Mouse (Mus musculus) intestine, embryonic 14.5 days (tissue): ENCODE measurements around the gene Tmem245. TPM values are rescaled to one million over a fixed set of nuclear protein-coding genes. Genes with fewer than 3 reads are reported as not detected.
"Not testable (repeated sequence)": the region's sequence is repeated elsewhere in the genome, so short reads cannot be mapped to it uniquely, and the experiment has no call there.

Experiments used
- ATAC-seq: fragments of 200-750 bp; cut with Nextera tagmentation; replicated peaks from 2 replicates; pipeline ENCODE4 v1.8.0; 2017; ENCODE audit warnings: low read depth, moderate number of reproducible peaks, moderate TSS enrichment, moderate library complexity; ENCODE audit not compliant: low FRiP score, low TSS enrichment
- DNase-seq: peaks from one replicate; pipeline ENCODE4 v3.0.0-alpha.2; 2018; ENCODE audit warnings: low spot score
- H3K27ac ChIP-seq: fragments of 300-500 bp; sonication (generic); 2 replicates; pipeline ENCODE4 v1.5.1; 2014; ENCODE audit warnings: low read depth, mild to moderate bottlenecking, control low read depth
- H3K27me3 ChIP-seq: fragments of 300-500 bp; sonication (generic); replicated peaks from 2 replicates; pipeline ENCODE4 v1.6.1; 2014; ENCODE audit warnings: low read length, control low read depth; ENCODE audit not compliant: control insufficient read depth, insufficient read depth
- H3K36me3 ChIP-seq: fragments of 300-500 bp; sonication (generic); 2 replicates; pipeline ENCODE4 v1.6.1; 2014; ENCODE audit warnings: low read length, control low read depth; ENCODE audit not compliant: control insufficient read depth, insufficient read depth
- H3K4me1 ChIP-seq: fragments of 300-500 bp; sonication (generic); replicated peaks from 2 replicates; pipeline ENCODE4 v1.6.1; 2014; ENCODE audit warnings: low read length, control low read depth, mixed read lengths; ENCODE audit not compliant: control insufficient read depth, insufficient read depth
- H3K4me2 ChIP-seq: fragments of 300-500 bp; sonication (generic); 2 replicates; pipeline ENCODE4 v1.6.1; 2014; ENCODE audit warnings: low read length
- H3K4me3 ChIP-seq: fragments of 300-500 bp; sonication (generic); 2 replicates; pipeline ENCODE4 v1.5.1; 2014; ENCODE audit warnings: low read depth, low read length, control low read depth, mixed read lengths
- H3K9ac ChIP-seq: fragments of 300-500 bp; sonication (generic); 2 replicates; pipeline ENCODE4 v1.6.1; 2014; ENCODE audit warnings: mild to moderate bottlenecking, low read length
- H3K9me3 ChIP-seq: fragments of 300-500 bp; sonication (generic); 2 replicates; pipeline ENCODE4 v1.6.1; 2016; ENCODE audit warnings: low read length, control low read depth; ENCODE audit not compliant: control insufficient read depth
- WGBS: fragments of 180-500 bp; shearing (Covaris S2); extraction: QIAGEN DNeasy Blood & Tissue Kit; methylation state at CpG from one replicate; pipeline ENCODE4 v1.1.7; 2014; 5-methylcytosine and 5-hydroxymethylcytosine counted together
- polyA plus RNA-seq: library from polyadenylated mRNA; unstranded; fragments of >200 nt; fragmentation: Nextera tagmentation; extraction: Ambion mirVana; gene quantifications from 2 replicates; pipeline ENCODE4 v1.2.1, GENCODE M21; 2014

The Tmem245 gene
- polyA plus RNA-seq, 1 experiment from 2014 or later: 11.1 TPM

GRCm38 (mm10) chr4:56897511-56897910 lies 49.7 kb downstream of the Tmem245 start:
- H3K27ac ChIP-seq: no peak overlapping the region
- no peak overlapping the region for H3K9ac ChIP-seq
- ATAC-seq (no peak), DNase-seq (no peak)
- no peaks in the 10 kb centered on the region for H3K9me3 ChIP-seq
- no peaks in the 10 kb centered on the region for H3K27me3 ChIP-seq
- no peaks in the 10 kb centered on the region for H3K4me1 ChIP-seq
- WGBS: 80% methylated on average over 3 of the region's 3 CpGs
- H3K4me3 ChIP-seq: no peak overlapping the region
- H3K36me3 ChIP-seq: peaks cover 76% of the 10 kb centered on the region
- no peak overlapping the region for H3K4me2 ChIP-seq

DNA sequence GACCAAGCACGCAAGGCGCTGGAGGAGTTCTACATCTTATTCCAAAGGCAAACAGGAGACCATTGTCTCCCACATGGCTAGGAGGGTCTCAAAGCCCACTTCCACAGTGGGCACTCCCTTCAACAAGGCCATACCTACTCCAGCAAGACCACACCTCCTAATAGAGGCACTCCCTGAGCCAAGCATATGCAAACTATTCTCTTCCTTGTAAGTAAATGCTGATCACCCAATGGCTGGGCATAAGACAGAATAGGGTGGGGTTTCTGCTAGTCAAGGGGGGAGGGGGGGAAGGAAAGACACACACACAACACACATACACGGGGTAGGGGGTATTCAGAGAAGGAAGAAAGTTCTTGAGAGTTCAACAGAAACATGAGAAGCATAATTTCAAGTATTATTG lies 53.0 kb downstream of the Tmem245 start:
- Histone ChIP-seq H3K4me2 (no peak overlapping the region), H3K27me3 (no peaks in the 10 kb centered on the region), H3K4me1 (no peaks in the 10 kb centered on the region), H3K9ac (no peak overlapping the region), H3K9me3 (no peaks in the 10 kb centered on the region), H3K36me3 (peaks cover 64% of the 10 kb centered on the region), H3K4me3 (no peak overlapping the region), H3K27ac (no peak overlapping the region)
- DNase-seq: no peak
- WGBS: 97% methylated on average over 3 of the region's 3 CpGs
- ATAC-seq: no peak

DNA sequence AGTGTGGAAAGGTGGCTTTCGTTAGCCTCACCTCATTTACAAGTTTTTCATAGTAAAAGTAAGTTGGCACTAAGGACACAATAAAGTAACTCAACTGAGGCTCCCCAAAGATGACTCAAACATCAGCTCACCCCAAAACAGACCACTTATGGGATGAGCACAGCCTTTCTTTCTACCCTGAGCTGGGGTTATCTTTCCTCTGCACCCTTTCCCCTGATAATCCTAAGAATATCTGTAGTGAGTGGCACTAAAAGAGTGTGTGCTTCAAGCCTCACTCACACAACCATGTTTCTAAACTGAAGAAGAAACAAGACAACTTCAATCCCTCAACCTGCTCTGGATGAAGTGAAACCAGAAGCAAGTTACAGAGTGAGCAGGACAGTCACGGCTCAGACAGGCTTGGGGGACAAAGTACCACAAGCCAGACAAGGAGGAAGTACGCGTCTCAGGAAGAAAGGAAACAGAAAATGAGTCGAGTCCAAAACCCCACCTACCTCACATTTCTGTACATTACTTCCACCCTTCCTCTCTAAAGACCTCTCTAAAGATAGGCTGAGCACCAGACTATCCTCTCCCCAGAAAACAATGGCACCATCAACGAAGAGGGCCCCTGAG lies 54.6 kb downstream of the Tmem245 start:
- no peak overlapping the region for H3K27ac ChIP-seq
- H3K36me3 ChIP-seq: peaks cover 65% of the 10 kb centered on the region
- DNase-seq: no peak
- ATAC-seq: no peak
- no peaks in the 10 kb centered on the region for H3K27me3 ChIP-seq
- no peak overlapping the region for H3K4me3 ChIP-seq
- H3K4me1 ChIP-seq: no peaks in the 10 kb centered on the region
- no peak overlapping the region for H3K9ac ChIP-seq
- 92% methylated on average over 6 of the region's 6 CpGs for WGBS
- no peaks in the 10 kb centered on the region for H3K9me3 ChIP-seq
- no peak overlapping the region for H3K4me2 ChIP-seq

DNA sequence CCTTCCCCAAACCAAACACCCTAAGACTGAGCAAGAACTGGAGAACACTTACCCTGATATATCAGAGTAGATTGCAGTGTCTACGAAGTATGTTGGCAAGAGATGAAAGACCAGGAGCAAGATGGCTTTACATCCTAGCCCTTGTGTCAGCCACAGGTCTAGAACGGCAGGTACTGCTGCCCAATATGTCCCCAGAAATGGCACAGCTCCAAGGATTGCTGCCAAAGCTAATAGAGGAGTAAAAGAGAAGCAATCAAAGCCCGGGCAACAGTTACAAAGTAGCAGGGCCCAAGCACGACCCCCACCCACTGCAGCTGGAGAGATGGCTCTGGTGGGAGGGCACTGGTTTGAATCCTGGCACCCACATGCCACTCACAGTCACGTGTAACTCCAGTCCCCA lies 58.8 kb downstream of the Tmem245 start:
- Histone ChIP-seq H3K9ac (no peak overlapping the region), H3K27ac (no peak overlapping the region), H3K27me3 (no peaks in the 10 kb centered on the region), H3K4me1 (no peaks in the 10 kb centered on the region), H3K36me3 (peaks cover 65% of the 10 kb centered on the region), H3K4me3 (no peak overlapping the region), H3K9me3 (no peaks in the 10 kb centered on the region), H3K4me2 (no peak overlapping the region)
- DNase-seq (no peak), ATAC-seq (no peak)
- 89% methylated on average over 5 of the region's 5 CpGs for WGBS

DNA sequence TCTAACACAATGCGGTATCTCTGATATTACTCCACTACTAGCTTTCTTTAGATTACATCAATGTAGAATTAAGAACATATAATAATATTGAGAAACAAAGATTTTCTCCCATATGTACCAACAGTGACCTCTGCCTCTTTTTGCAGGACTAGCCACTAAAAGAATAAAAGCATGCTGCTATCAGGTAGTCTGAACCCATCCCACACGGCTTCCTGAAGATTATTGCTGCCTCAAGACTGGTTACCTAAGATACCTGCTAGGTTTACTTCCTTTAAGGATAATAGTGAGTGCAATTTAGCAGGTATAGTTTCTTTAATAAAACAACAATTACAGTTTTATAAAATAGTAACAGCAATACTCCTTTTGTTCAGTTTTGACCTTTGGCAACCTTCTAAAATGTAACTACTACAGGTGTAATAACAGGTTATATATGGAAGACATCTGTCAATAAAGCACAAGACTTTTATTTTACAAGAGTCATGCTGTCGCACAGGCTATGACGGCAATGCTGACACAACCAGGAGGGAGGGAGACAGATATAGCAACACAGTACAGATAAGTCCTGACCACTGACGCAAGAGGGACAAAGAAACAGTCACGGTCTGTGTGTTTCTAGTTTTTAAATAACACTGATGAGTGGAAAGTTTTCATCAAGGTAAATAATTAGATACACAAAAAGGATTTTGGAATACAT lies 60.8 kb downstream of the Tmem245 start:
- Histone ChIP-seq H3K27ac (no peak overlapping the region), H3K9ac (no peak overlapping the region), H3K27me3 (no peaks in the 10 kb centered on the region), H3K4me2 (no peak overlapping the region), H3K4me1 (no peaks in the 10 kb centered on the region), H3K9me3 (no peaks in the 10 kb centered on the region), H3K4me3 (no peak overlapping the region), H3K36me3 (peaks cover 74% of the 10 kb centered on the region)
- WGBS: 87% methylated on average over 6 of the region's 6 CpGs
- DNase-seq: no peak
- no peak for ATAC-seq

GRCm38 (mm10) chr4:56880036-56880703 lies 67.1 kb downstream of the Tmem245 start:
- WGBS: 60% methylated on average over 11 of the region's 11 CpGs
- H3K4me2 ChIP-seq: no peak overlapping the region
- H3K9ac ChIP-seq: no peak overlapping the region
- H3K36me3 ChIP-seq: peaks cover 66% of the 10 kb centered on the region
- H3K27me3 ChIP-seq: no peaks in the 10 kb centered on the region
- no peak overlapping the region for H3K4me3 ChIP-seq
- no peaks in the 10 kb centered on the region for H3K9me3 ChIP-seq
- DNase-seq: no peak
- H3K27ac ChIP-seq: no peak overlapping the region
- H3K4me1 ChIP-seq: no peaks in the 10 kb centered on the region
- ATAC-seq: no peak

GRCm38 (mm10) chr4:56878971-56879370 lies 68.3 kb downstream of the Tmem245 start:
- Histone ChIP-seq H3K27ac (no peak overlapping the region), H3K36me3 (peaks cover 64% of the 10 kb centered on the region), H3K9ac (no peak overlapping the region), H3K27me3 (no peaks in the 10 kb centered on the region), H3K4me3 (no peak overlapping the region), H3K4me1 (no peaks in the 10 kb centered on the region), H3K9me3 (no peaks in the 10 kb centered on the region), H3K4me2 (no peak overlapping the region)
- ATAC-seq (no peak), DNase-seq (no peak)
- 91% methylated on average over 7 of the region's 7 CpGs for WGBS

DNA sequence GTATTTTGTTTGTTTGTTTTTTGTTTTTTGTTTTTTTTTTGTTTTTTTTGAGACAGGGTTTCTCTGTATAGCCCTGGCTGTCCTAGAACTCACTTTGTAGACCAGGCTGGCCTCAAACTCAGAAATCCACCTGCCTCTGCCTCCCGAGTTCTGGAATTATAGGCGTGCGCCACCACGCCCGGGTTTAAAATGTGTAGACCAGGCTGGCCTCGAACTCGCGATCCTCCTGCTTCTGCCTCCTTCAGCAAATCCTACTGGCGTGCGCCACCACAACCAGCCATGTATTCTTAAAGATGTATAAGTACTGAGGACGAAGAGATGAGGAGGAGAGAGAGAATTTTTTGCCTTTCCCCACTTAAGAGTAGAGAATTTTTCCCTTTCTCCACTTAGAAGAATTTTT lies 76.7 kb downstream of the Tmem245 start:
- 95% methylated on average over 11 of the region's 11 CpGs for WGBS
- not testable (repeated sequence) for DNase-seq, H3K9ac ChIP-seq, H3K4me3 ChIP-seq, H3K4me2 ChIP-seq, H3K27me3 ChIP-seq, H3K9me3 ChIP-seq, H3K27ac ChIP-seq, ATAC-seq, H3K4me1 ChIP-seq
- peaks cover 17% of the 10 kb centered on the region; the same call in 1 of the 2 replicates for H3K36me3 ChIP-seq
